Comparison of ENCODE assay signal across 11 mouse cellular contexts in the genomic region with DNA sequence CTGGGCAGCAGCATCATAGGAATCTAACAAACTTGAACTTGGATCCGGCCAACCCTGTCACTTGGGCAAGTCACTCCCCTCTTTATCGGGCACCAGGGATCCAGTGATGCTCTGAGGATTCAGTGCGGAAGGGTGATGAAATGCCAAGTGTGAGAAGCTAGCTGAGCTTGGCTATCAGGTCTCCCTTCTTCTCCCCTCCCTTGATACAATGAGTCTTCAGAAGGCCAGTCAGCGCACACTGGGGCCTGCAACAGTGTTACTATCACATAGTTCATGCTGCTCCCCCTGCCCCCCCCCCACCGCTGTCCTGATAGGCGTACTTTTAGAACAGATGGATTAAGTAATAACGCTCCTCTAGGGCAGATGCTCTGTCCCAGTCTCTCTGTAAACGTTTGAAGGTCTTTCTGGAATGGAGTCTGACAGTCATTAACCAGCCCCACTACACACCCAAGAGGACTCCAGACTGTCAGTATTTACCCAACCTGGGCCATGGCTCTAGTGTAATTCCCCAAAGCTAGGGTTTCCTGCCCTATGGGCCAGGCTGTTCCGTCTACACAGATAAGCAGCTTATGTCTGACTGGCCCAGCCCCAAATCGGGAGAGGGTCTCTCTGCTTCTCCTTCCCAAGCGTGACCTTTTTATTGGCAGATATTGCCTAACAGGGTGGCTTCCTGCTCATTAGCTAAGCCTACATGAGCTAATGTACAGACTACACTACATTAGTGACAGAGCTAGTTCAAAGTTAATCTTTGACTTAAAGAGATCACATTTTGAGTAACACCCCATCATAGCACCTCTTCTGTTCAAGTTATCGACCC. TPM values are rescaled to one million over a fixed set of nuclear protein-coding genes. Genes with fewer than 3 reads are reported as not detected.
DNase-seq lines count a peak whose midpoint lies in the region; ATAC-seq and TF ChIP-seq lines count a peak whose summit lies in the region.
"Had no signal": no experiment of that assay in that cellular context is flagged by ENCODE, and none has a peak within 500 bp of the region (broad histone marks: within the 10 kb centered on the region; RNA-seq: fewer than 3 reads in every experiment).

No protein-coding gene starts in this region.

- 67% methylated on average over 12 of the region's 12 CpGs for WGBS in forebrain, embryonic 16.5 days
- 36% methylated on average over 12 of the region's 12 CpGs for WGBS in intestine, postnatal 0 days

- no peaks in the 10 kb centered on the region for H3K36me3 ChIP-seq in forebrain, embryonic 16.5 days (ENCODE audit: control insufficient read depth, insufficient read depth)
- H3K36me3 ChIP-seq in intestine, postnatal 0 days (ENCODE audit: control insufficient read depth, insufficient read depth), result no peaks in the 10 kb centered on the region
- H3K36me3 ChIP-seq: limb, embryonic 10.5 days had no signal

- no peak overlapping the region for H3K4me3 ChIP-seq in forebrain, embryonic 16.5 days (replicated peaks; ENCODE audit: low read length)
- 0 out of 2 replicates have a peak overlapping the region, but pooled peaks have one; percentile 9 for H3K4me3 ChIP-seq in intestine, postnatal 0 days (ENCODE audit: low read depth, low read length)
- H3K4me3 ChIP-seq: limb, embryonic 10.5 days had no signal

- ATAC-seq in forebrain, embryonic 16.5 days, result peak; percentile 26; the same call in 1 of the 2 replicates
- ATAC-seq in intestine, postnatal 0 days, result peak; percentile 82

- TF ChIP-seq CTCF in intestine, postnatal 0 days (IDR thresholded peaks at IDR 0.05; ENCODE audit: low read depth), result no peak

- no peak overlapping the region for H3K9ac ChIP-seq in forebrain, embryonic 16.5 days (replicated peaks; ENCODE audit: low read depth, low read length)
- H3K9ac ChIP-seq in intestine, postnatal 0 days (ENCODE audit: low read depth, low read length), result no peak overlapping the region

- no peak overlapping the region for H3K27ac ChIP-seq in forebrain, embryonic 16.5 days (ENCODE audit: low read length)
- peak overlapping the region; percentile 76 for H3K27ac ChIP-seq in intestine, postnatal 0 days (ENCODE audit: low read depth, low read length)
- H3K27ac ChIP-seq: limb, embryonic 10.5 days had no signal

- peaks cover 7% of the 10 kb centered on the region; the same call in 1 of the 2 replicates for H3K4me1 ChIP-seq in forebrain, embryonic 16.5 days (replicated peaks; ENCODE audit: control insufficient read depth, insufficient read depth, low read length)
- peaks cover 6% of the 10 kb centered on the region for H3K4me1 ChIP-seq in intestine, postnatal 0 days (replicated peaks; ENCODE audit: control insufficient read depth, insufficient read depth, low read length)
- H3K4me1 ChIP-seq: limb, embryonic 10.5 days had no signal

- no peaks in the 10 kb centered on the region for H3K9me3 ChIP-seq in forebrain, embryonic 16.5 days (ENCODE audit: control insufficient read depth, low read length)
- H3K9me3 ChIP-seq in intestine, postnatal 0 days (ENCODE audit: control insufficient read depth), result no peaks in the 10 kb centered on the region
- H3K9me3 ChIP-seq: limb, embryonic 10.5 days had no signal

- DNase-seq in kidney, adult 9 months, result peak; percentile 62
- no peak for DNase-seq in kidney, adult 11 months
- peak; percentile 7 for DNase-seq in lung, postnatal 10 days
- no peak for DNase-seq in ovary, postnatal 10 days (ENCODE audit: low spot score)
- DNase-seq in thymus, postnatal 25 days, result no peak
- no peak for DNase-seq in urinary bladder, postnatal 14 days (ENCODE audit: low spot score)
- DNase-seq: cerebellum, adult 8-10 months had no signal

- H3K4me2 ChIP-seq in forebrain, embryonic 16.5 days (ENCODE audit: low read length), result no peak overlapping the region
- H3K4me2 ChIP-seq in intestine, postnatal 0 days (replicated peaks; ENCODE audit: low read depth), result peak overlapping the region; percentile 56
- H3K4me2 ChIP-seq: heart, embryonic 11.5 days had no signal

- H3K27me3 ChIP-seq in forebrain, embryonic 16.5 days (replicated peaks; ENCODE audit: control insufficient read depth, insufficient read depth, low read length), result no peaks in the 10 kb centered on the region
- H3K27me3 ChIP-seq in intestine, postnatal 0 days (replicated peaks; ENCODE audit: control insufficient read depth, insufficient read depth, low read length), result no peaks in the 10 kb centered on the region

RNA-seq across cellular contexts. Expression of a gene that starts 35.8 kb away (rescaled TPM):
- 43.8 and 51.8 TPM in 2 replicates for polyA plus RNA-seq in forebrain, embryonic 16.5 days (2015; fragmentation: Nextera tagmentation; extraction: Ambion mirVana)
- 5.4 and 6.8 TPM in 2 replicates for polyA plus RNA-seq in intestine, postnatal 0 days (2015; fragmentation: Nextera tagmentation; extraction: Ambion mirVana)

Comparison
In these comparisons a context has a peak if more than half of its experiments do, and no peak if none do; other contexts are left out.
1. DNase-seq: peak in kidney, adult 9 months (single experiment) and lung, postnatal 10 days (single experiment); none in kidney, adult 11 months (single experiment), ovary, postnatal 10 days (single experiment), thymus, postnatal 25 days (single experiment) and urinary bladder, postnatal 14 days (single experiment).